Mouse (Mus musculus) ES-E14 (cell line): ENCODE measurements around the gene Gm29797. TPM values are rescaled to one million over a fixed set of nuclear protein-coding genes. Genes with fewer than 3 reads are reported as not detected.

Experiments used
- DNase-seq: peaks from one replicate; pipeline ENCODE4 v3.0.0-alpha.2; 2013; ENCODE audit warnings: low read depth, low spot score
- H3K27ac ChIP-seq: 2 replicates; pipeline ENCODE4 v1.5.1; 2012; ENCODE audit warnings: low read depth, mild to moderate bottlenecking, low read length, moderate library complexity, mixed read lengths; ENCODE audit not compliant: poor library complexity, insufficient read depth, severe bottlenecking
- H3K36me3 ChIP-seq: 2 replicates; pipeline ENCODE4 v1.6.1; 2012; ENCODE audit warnings: mild to moderate bottlenecking, low read length, moderate library complexity, mixed read lengths; ENCODE audit not compliant: control insufficient read depth, poor library complexity, insufficient read depth, severe bottlenecking
- H3K4me1 ChIP-seq, 2 experiments: fragments of 150-350 bp in 1 of 2; sonication (generic) in 1 of 2; 2 replicates each; pipeline ENCODE4 v1.6.1; 2012; ENCODE audit warnings: low read length in 2 of 2, mild to moderate bottlenecking in 1 of 2, mixed read lengths in 1 of 2; ENCODE audit not compliant: control insufficient read depth in 2 of 2, insufficient read depth in 2 of 2, poor library complexity in 1 of 2
- H3K4me3 ChIP-seq, 2 experiments: fragments of 150-350 bp in 1 of 2; sonication (generic) in 1 of 2; 2 replicates each; pipeline ENCODE4 v1.5.1; 2012; ENCODE audit warnings: low read length in 2 of 2, low read depth in 1 of 2, mild to moderate bottlenecking in 1 of 2, mixed read lengths in 1 of 2; ENCODE audit not compliant: insufficient read depth in 1 of 2, poor library complexity in 1 of 2, severe bottlenecking in 1 of 2
- H3K9ac ChIP-seq: 2 replicates; pipeline ENCODE4 v1.6.1; 2012; ENCODE audit warnings: low read depth, mild to moderate bottlenecking, low read length, mixed read lengths; ENCODE audit not compliant: poor library complexity, insufficient read depth, severe bottlenecking
- H3K9me3 ChIP-seq: fragments of 150-350 bp; sonication (generic); 2 replicates; pipeline ENCODE4 v1.6.1; 2012; ENCODE audit warnings: low read depth, mild to moderate bottlenecking, low read length; ENCODE audit not compliant: control insufficient read depth, insufficient read depth
- CHD2 ChIP-seq: IDR thresholded peaks from 2 replicates; pipeline ENCODE4 v1.6.1; 2014; ENCODE audit warnings: mild to moderate bottlenecking, low read depth, low read length, inconsistent platforms
- HCFC1 ChIP-seq: IDR thresholded peaks from 2 replicates; pipeline ENCODE4 v1.6.1; 2012; ENCODE audit warnings: low read length, inconsistent platforms, borderline replicate concordance; ENCODE audit not compliant: insufficient read depth
- MAFK ChIP-seq: IDR thresholded peaks from 2 replicates; pipeline ENCODE4 v1.6.1; 2014; ENCODE audit warnings: mild to moderate bottlenecking, low read depth, low read length, inconsistent platforms; ENCODE audit not compliant: insufficient read depth
- ZC3H11A ChIP-seq: IDR thresholded peaks from 2 replicates; pipeline ENCODE4 v1.6.1; 2012; ENCODE audit warnings: low read depth, mild to moderate bottlenecking, inconsistent platforms, low read length, borderline replicate concordance
- ZNF384 ChIP-seq: IDR thresholded peaks from 2 replicates; pipeline ENCODE4 v1.6.1; 2012; ENCODE audit warnings: low read depth, low read length, inconsistent platforms
- in situ Hi-C, 2 experiments: fragments of 600-800 bp; cut with MboI; formaldehyde crosslinking; loops; one replicate each; pipeline ENCODE4 v1.15.1; 2025; ENCODE audit warnings: low sequenced_read_pairs in 2 of 2, inconsistent platforms in 1 of 2; ENCODE audit not compliant: unreplicated experiment in 2 of 2
- total RNA-seq: library from RNA; depleted of rRNA; stranded (reverse); fragments of 300-350 nt; gene quantifications from 2 replicates; pipeline ENCODE4 v1.2.3, GENCODE M21; 2012

The Gm29797 gene
- total RNA-seq, 1 experiment = 1.8 TPM

DNA sequence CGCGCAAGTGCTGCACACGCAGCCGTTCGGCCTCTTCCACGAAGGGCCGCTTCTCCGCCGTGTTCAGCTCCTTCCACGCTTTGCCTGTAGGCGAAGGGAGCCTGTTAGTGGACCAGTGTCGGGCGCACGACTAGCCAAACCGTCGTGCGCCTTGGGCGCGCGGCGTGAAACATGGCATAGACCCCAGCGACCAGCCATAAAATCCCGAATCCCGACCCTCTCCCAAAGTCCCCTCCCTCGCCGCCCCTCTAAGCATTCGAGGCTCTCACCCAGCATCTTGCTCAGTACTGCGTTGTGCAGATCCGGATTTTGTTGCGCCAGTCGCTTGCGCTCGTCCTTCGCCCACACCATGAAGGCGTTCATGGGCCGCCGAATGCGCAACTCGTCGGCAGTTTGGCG is 14.1 kb downstream of the Gm29797 start:
- Histone ChIP-seq H3K27ac (no peak overlapping the region), H3K4me1 (peaks cover 0 to 12% of the 10 kb centered on the region in 2 experiments; a peak in 1 of 4 replicates), H3K9ac (peak overlapping the region; percentile 0), H3K9me3 (no peaks in the 10 kb centered on the region), H3K36me3 (no peaks in the 10 kb centered on the region), H3K4me3 (peak overlapping the region; percentile 51 to 54)
- in situ Hi-C loops = no loop called here
- TF ChIP-seq ZC3H11A (no peak), ZNF384 (no peak), HCFC1 (no peak), MAFK (no peak), CHD2 (no peak)
- DNase-seq = no peak

DNA sequence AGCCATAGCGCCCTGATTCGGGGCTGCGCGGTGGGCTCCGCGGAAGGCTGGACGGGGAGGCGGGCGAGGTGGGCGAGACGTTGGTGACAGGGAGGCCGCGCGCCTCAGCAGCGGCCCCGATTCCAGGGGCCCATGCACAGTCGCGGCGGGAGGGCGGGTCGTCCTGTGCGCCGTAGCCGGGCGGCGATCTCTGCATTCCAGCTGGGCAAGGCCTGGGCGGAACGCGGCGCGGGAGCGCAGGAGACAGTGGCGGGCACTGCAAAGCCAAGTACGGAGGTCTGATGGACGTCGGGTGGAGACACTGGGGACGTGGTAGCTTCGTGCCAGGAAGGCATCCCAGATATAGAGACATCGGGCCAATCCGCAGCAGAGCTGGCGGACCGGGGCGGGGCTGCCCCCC is 14.5 kb downstream of the Gm29797 start, which contains the start of gene Sox18:
Gene Sox18 (minus strand): TSS at position 315 of the 400 bp plus-strand sequence.
- H3K36me3 ChIP-seq = no peaks in the 10 kb centered on the region
- H3K4me3 ChIP-seq = peak within 1 kb of the TSS; percentile 51 to 54
- no peak for DNase-seq
- TF ChIP-seq HCFC1 (no peak), ZNF384 (no peak), MAFK (no peak), CHD2 (no peak), ZC3H11A (no peak)
- no peaks in the 10 kb centered on the region for H3K9me3 ChIP-seq
- H3K4me1 ChIP-seq = peaks cover 0 to 12% of the 10 kb centered on the region in 2 experiments; a peak in 1 of 4 replicates
- no peak within 1 kb of the TSS for H3K27ac ChIP-seq
- peak within 1 kb of the TSS; percentile 0 for H3K9ac ChIP-seq
- in situ Hi-C loops = no loop called here

DNA sequence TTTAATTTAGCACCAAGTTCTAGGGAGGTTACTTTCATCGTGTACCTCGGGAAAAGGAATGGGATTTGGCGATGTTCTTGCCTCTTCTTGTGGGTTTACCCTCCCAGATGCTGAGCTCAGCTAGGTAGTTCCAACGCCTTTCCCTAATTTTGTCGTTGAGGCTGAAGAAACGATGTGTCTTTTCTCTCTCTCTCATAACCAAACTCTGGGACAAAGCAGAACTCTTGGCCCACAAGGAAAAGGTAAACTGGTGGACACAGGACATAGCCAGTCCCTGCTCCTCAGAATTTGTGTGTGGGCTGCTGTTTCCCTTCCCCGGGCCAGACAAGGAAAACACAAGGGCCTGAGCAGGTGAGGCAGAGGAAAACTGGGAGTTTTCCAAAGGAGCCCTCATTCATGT is 15.2 kb downstream of the Gm29797 start:
- no peak overlapping the region for H3K27ac ChIP-seq
- peaks cover 0 to 12% of the 10 kb centered on the region in 2 experiments; a peak in 1 of 4 replicates for H3K4me1 ChIP-seq
- H3K9me3 ChIP-seq = no peaks in the 10 kb centered on the region
- in situ Hi-C loops = no loop called here
- H3K4me3 ChIP-seq = no peak overlapping the region
- no peaks in the 10 kb centered on the region for H3K36me3 ChIP-seq
- no peak for DNase-seq
- H3K9ac ChIP-seq = no peak overlapping the region
- TF ChIP-seq ZC3H11A (no peak), HCFC1 (no peak), ZNF384 (no peak), MAFK (no peak), CHD2 (no peak)

DNA sequence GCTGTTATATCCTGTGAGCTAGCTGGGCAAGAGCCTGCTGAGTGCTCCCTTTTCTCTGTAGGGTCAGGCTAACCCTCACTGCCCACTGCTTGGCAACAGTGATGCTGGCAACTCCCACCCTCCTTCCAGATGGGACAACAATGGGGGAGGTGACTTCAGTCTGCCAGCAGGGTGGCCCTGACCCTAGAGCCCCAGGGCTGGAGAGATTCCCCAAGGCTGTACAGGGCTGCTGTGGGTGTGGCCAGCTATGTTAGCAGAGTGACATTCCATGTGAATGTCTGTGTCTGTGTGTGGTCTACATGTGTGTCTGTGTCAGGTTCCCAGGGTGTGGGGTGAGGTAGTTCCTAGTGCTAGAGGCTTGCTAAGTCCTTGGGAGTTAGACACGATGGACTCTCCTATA is 16.7 kb downstream of the Gm29797 start:
- no peaks in the 10 kb centered on the region for H3K9me3 ChIP-seq
- H3K36me3 ChIP-seq = no peaks in the 10 kb centered on the region
- H3K9ac ChIP-seq = no peak overlapping the region
- in situ Hi-C loops = no loop called here
- no peak overlapping the region for H3K27ac ChIP-seq
- no peak overlapping the region for H3K4me3 ChIP-seq
- H3K4me1 ChIP-seq = peaks cover 0 to 12% of the 10 kb centered on the region in 2 experiments; a peak in 1 of 4 replicates
- TF ChIP-seq CHD2 = no peak
- no peak for TF ChIP-seq ZC3H11A
- TF ChIP-seq ZNF384 = no peak
- no peak for TF ChIP-seq HCFC1
- TF ChIP-seq MAFK = no peak
- DNase-seq = no peak

DNA sequence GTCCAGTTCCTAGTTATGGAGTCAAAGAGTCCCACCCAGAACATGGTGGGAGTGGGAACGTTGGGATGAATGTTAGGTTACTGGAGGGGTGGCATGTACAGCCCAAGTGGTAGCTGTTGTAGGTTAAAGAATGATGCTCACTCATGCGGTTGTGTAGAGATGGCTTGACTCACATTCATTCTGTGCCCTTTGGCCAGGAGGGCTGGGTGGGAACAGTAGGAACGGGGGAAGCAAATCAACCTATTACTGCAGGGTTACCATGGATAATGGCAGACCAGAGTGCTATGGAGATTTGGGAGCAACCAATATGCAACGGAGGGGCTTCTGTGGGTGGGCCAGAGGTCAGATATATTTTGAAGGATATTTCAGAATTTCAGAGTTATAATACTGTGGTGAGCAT is 18.1 kb downstream of the Gm29797 start:
- Histone ChIP-seq H3K9me3 (no peaks in the 10 kb centered on the region), H3K27ac (no peak overlapping the region), H3K36me3 (no peaks in the 10 kb centered on the region), H3K9ac (no peak overlapping the region), H3K4me1 (peaks cover 0 to 12% of the 10 kb centered on the region in 2 experiments; a peak in 1 of 4 replicates), H3K4me3 (no peak overlapping the region)
- TF ChIP-seq HCFC1 (no peak), CHD2 (no peak), ZC3H11A (no peak), ZNF384 (no peak), MAFK (no peak)
- in situ Hi-C loops = no loop called here
- no peak for DNase-seq
